Mouse (Mus musculus) retina, postnatal 7 days (tissue): ENCODE data around the gene Mmel1.

Source experiments
- DNase-seq: peaks from one replicate; pipeline ENCODE4 v3.0.0-alpha.2; 2012; ENCODE audit warnings: low read depth, low spot score

Mmel1 gene

DNA sequence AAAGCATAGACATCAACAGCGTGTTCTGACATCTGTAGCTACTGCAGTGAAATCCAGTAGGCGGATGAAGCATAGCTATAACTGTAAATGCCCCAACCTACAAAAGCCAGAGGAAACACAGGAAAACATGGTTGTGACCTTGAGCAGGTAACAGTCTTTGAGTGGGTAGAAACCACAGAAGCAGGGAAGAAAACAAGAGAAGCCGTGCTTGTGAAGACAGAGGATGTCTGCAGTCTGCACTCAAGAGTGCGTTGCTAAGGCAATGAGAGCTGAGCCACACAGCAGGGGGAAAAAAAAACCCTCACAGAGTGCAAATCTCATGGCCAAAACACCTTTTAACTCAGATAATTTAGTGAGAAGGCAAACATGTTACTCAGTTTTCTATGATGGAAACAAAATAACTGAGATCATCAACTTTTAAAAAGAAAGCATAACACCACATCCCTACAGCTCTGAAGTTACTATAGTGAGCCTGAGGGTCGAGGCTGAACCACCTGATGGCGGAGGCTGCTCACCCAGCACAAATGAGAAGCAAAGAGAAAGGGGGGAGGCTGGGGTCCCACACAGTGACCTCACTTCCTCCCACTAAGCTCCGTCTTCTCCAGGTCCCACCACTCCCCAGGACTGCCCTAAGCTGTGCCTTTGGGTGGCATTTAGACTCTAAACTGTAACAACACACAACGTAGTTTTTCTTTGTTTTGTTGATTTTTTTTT, 67.3 kb downstream of the Mmel1 start:
- no peak for DNase-seq

DNA sequence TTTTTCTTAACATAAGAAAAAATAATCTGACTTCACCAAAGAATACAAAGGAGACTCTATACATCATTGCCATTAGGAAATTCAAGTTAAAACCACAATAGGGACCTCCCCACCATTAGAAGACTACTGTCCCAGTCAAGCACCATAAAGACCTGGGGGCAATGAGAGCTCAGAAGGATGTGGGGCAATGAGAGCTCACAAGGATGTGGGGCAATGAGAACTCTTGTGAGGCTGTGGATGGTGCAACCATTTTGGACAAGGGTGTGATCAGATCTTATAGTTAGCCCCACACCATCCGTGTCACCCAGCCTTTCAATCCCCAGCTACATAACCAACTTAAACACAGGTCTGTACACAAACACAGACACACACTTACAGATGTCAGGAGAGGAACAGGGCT, 68.4 kb downstream of the Mmel1 start:
- DNase-seq = no peak

DNA sequence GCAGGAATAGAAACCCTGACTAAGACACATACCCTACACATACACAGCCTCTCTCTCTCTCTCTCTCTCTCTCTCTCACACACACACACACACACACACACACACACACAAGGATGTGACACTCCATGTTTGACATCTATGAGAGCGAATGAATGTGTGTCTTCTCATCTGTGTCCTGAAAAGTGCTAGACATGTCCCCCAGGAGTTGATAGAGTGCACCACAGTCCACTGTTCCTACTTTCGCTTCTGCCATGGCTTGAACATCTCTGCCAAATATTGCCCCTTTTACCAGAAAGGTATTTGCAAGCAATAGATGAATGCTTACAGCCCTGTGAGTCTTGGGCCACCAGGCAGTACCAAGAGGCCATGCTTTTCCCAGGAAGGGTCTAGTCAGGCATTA, 70.8 kb downstream of the Mmel1 start:
- DNase-seq = no peak

DNA sequence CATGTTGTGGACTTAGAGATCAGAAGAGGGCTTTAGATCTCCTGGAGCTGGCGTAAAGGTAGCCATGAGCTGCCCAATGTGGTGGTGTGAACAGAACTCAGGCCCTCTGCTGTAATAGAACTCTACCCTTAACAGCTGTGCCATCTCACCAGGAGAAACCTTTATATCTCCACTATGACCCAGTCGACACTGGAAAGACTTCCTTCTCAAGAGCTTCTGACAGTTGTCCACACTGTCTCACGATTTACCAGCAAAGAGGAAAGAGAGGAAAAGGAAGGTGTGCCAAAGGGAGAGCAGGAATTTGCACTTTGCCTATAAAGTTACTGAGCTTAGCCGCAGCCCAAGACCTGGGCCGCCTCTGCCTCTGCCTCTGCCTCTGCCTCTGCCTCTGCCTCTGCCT, 72.4 kb downstream of the Mmel1 start:
- no peak for DNase-seq

DNA sequence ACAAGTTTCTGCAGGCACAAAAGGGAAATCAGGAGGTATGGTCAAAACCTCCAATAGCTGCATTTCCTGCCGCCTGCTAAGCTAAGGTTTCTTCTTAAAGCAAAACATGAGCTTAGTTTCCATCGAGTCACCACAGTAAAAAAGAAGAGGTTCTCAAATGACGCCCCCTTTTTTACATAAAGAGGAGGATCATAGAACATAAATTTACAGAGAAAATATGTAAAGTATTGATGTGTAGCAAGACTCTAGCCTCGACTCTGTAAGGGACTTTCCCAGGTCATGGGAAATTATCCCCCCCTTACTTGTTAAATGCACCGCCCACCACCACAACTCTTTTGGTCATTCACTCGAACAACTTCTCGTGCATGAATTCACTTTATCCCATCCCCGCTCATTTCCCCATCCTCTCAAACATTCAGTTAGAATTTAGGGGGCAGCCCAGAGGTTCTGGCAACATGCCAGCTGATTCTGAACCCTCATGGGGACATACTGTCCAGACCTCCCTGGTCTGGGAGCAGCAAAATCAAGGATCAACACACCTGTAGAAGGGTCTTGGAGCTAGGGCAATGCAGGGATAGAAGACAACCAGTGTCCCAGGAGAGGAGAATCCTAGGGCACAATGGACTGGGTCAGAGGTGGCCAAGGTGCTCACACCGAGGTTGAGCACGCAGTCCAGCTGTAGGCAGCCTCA, 73.4 kb downstream of the Mmel1 start:
- no peak for DNase-seq

DNA sequence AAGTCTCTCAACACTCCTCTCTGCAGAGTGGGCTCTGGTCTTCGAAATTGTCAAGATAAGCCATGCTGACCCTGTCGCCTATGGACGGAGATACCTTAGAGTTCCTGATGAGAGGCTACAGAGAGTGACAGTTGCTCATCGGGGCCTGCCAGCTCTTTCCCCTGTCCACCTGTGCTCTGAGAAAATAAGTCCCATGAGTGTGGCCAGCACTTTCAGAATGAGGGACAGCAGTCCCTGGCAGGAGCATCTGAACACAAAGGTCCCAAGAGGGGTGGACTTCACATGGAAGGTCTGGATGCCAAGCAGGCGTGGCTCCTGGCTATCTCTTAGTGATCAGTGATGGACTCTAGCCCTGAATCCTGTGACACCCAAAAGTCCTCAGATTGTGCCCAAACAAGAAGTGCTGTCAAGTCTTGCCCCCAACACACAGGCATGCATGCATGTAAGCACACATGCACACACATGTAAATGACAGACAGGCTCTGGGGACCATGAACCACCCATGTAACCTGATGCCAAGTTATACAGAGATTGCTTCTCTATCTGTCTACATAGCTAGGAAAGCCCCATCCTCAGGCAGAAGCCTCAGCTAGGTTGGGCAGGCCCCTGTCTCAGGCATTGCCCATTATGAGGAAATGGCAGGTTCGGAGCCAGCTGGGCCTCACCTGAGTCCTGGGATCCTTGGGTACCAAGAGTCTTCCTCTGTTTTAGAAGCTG, 74.1 kb downstream of the Mmel1 start:
- DNase-seq = no peak

DNA sequence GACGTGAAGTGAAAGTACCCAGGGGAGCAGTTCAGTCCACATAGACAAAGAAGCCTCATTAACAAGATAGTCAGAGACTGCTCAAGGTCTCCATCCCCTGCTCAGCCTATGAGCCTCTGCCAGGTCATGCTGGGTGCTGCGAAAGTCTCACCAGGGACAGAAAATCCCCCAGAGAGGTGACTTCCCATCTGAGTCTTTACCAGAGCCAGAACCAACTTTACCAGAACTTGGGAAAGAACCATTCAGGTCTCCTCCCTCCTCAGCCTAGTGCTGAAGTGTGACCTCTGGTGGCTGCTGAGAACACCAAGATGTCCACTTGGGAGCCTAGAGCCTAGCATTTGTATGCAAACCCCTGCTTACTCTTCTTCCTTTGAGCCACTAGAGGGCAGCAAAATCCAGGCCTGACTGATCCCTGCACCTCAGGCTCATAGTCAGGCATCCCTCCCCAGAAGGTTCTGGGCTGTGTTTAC, 74.8 kb downstream of the Mmel1 start:
- peak; percentile 88 for DNase-seq
